Mouse (Mus musculus) layer of hippocampus, postnatal 14 days (tissue): ENCODE results near the gene Chac2. TPM values are rescaled to one million over a fixed set of nuclear protein-coding genes. Genes with fewer than 3 reads are reported as not detected.
"Not testable (repeated sequence)": the region's sequence is repeated elsewhere in the genome, so short reads cannot be mapped to it uniquely, and the experiment has no call there.

Experiments used
- DNase-seq, 2 experiments: peaks; one replicate each; pipeline ENCODE4 v3.0.0; 2021 to 2022; ENCODE audit warnings: low spot score in 2 of 2, mixed read lengths in 1 of 2
- long read RNA-seq, 2 experiments: library from polyadenylated mRNA; stranded (forward); transcript quantifications; one replicate each; pipeline ENCODE4 v2.0.0; 2021
- total RNA-seq, 2 experiments: library from RNA; stranded (reverse); gene quantifications; 2 replicates each; pipeline ENCODE4 v1.2.3; 2021

Chac2 gene
- 10 to 100 TPM; 14.8 to 17.5 TPM for total RNA-seq
- long read RNA-seq, experiment 1, transcript Chac2-202 (3 exons, 1,315 nt): major isoform, 10 of 15 reads
- long read RNA-seq, experiment 1, partial matches to known transcripts: 4 of 15 reads
- long read RNA-seq, experiment 1, other reads (novel, unspliced or antisense): 0 of 15 reads
- long read RNA-seq, experiment 2, transcript Chac2-202 (3 exons, 1,315 nt): major isoform, 19 of 28 reads
- long read RNA-seq, experiment 2, transcript Chac2-201 (2 exons, 1,018 nt): minor isoform, 5 of 28 reads
- long read RNA-seq, experiment 2, partial matches to known transcripts: 2 of 28 reads
- long read RNA-seq, experiment 2, other reads (novel, unspliced or antisense): 2 of 28 reads

GRCm38 (mm10) chr11:30985877-30986624, at the start of gene Chac2:
Chac2 (minus strand) TSS chr11:30986350.
- peak; percentile 79 to 90 for DNase-seq

GRCm38 (mm10) chr11:31034958-31035357, 48.8 kb upstream of the Chac2 start:
- DNase-seq: no peak

- DNase-seq: not testable (repeated sequence)
Observed at GRCm38 (mm10) chr11:31017466-31017865, 31.3 kb upstream of the Chac2 start.

GRCm38 (mm10) chr11:31009668-31010067, 23.5 kb upstream of the Chac2 start:
- not testable (repeated sequence) for DNase-seq

GRCm38 (mm10) chr11:31001169-31001908, 15.2 kb upstream of the Chac2 start:
- no peak for DNase-seq

- DNase-seq: no peak
Observed at GRCm38 (mm10) chr11:31000028-31000427, 13.9 kb upstream of the Chac2 start.

- DNase-seq: no peak
Observed at GRCm38 (mm10) chr11:30998704-30999103, 12.6 kb upstream of the Chac2 start.

- no peak for DNase-seq
Observed at GRCm38 (mm10) chr11:30998199-30998598, 12.0 kb upstream of the Chac2 start.

GRCm38 (mm10) chr11:30996670-30997069, 10.5 kb upstream of the Chac2 start:
- no peak for DNase-seq

GRCm38 (mm10) chr11:30986625-30987017, 471 bp upstream of the Chac2 start:
- DNase-seq: no peak

GRCm38 (mm10) chr11:30985237-30985636, 913 bp downstream of the Chac2 start:
- no peak for DNase-seq

GRCm38 (mm10) chr11:30954279-30954725, 31.8 kb downstream of the Chac2 start, which contains the start of gene Erlec1:
Erlec1 (minus strand) TSS chr11:30954335.
- DNase-seq: peak; percentile 85 to 92

- DNase-seq: peak; percentile 27 to 30
Observed at GRCm38 (mm10) chr11:30953469-30954154, 32.5 kb downstream of the Chac2 start.

GRCm38 (mm10) chr11:30952829-30953228, 33.3 kb downstream of the Chac2 start:
- DNase-seq: no peak

- no peak for DNase-seq
Observed at GRCm38 (mm10) chr11:30943522-30943921, 42.6 kb downstream of the Chac2 start.

- peak in 1 of 2 experiments; percentile 35 for DNase-seq
Observed at GRCm38 (mm10) chr11:30928498-30928897, 57.7 kb downstream of the Chac2 start.

- no peak for DNase-seq
Observed at GRCm38 (mm10) chr11:30928079-30928478, 58.1 kb downstream of the Chac2 start.
